Mouse (Mus musculus) left cerebral cortex, postnatal 4 days (tissue): ENCODE results near the gene Glrx5. TPM values are rescaled to one million over a fixed set of nuclear protein-coding genes. Genes with fewer than 3 reads are reported as not detected.
A peak's percentile ranks its signal among the peaks of the same experiment; 100 is the strongest.

Source experiments
- DNase-seq: peaks from one replicate; pipeline ENCODE4 v3.0.0-alpha.2; 2022
- intact Hi-C: fragments of 180-260 bp; cut with DNase I; formaldehyde crosslinking; loops from one replicate; pipeline ENCODE4 v1.15.1; 2025
- total RNA-seq, 2 experiments: library from RNA; stranded (reverse); gene quantifications; 2 replicates each; pipeline ENCODE4 v1.2.3; 2021

The Glrx5 gene
- total RNA-seq, 2 experiments from 2014 or later, result 50.6 to 56.2 TPM

GRCm38 (mm10) chr12:105029890-105030289 lies 2.6 kb upstream of the Glrx5 start:
- no peak for DNase-seq
- intact Hi-C loops, result no loop called here

GRCm38 (mm10) chr12:105031081-105032058 lies 1.1 kb upstream of the Glrx5 start:
- intact Hi-C loops, result no loop called here
- DNase-seq, result no peak

- intact Hi-C loops, result no loop called here
Measured at GRCm38 (mm10) chr12:105032832-105033775, 616 bp downstream of the Glrx5 start.

GRCm38 (mm10) chr12:105034130-105034769 lies 1.8 kb downstream of the Glrx5 start:
- no peak for DNase-seq
- intact Hi-C loops, result no loop called here

More at GRCm38 (mm10) chr12:105032832-105033775, 616 bp downstream of the Glrx5 start:
- no peak for DNase-seq

GRCm38 (mm10) chr12:105038211-105038610 lies 5.7 kb downstream of the Glrx5 start:
- DNase-seq, result no peak
- intact Hi-C loops, result no loop called here

GRCm38 (mm10) chr12:105038918-105039317 lies 6.4 kb downstream of the Glrx5 start:
- no peak for DNase-seq
- intact Hi-C loops, result no loop called here

- intact Hi-C loops, result no loop called here
- DNase-seq, result no peak
Measured at GRCm38 (mm10) chr12:105039578-105040289, 7.2 kb downstream of the Glrx5 start.

- intact Hi-C loops, result no loop called here
- no peak for DNase-seq
Measured at GRCm38 (mm10) chr12:105040950-105041349, 8.5 kb downstream of the Glrx5 start.

GRCm38 (mm10) chr12:105043081-105043480 lies 10.6 kb downstream of the Glrx5 start:
- intact Hi-C loops, result no loop called here
- DNase-seq, result no peak

- no peak for DNase-seq
- intact Hi-C loops, result no loop called here
Measured at GRCm38 (mm10) chr12:105044775-105045174, 12.3 kb downstream of the Glrx5 start.

GRCm38 (mm10) chr12:105048301-105048863 lies 15.9 kb downstream of the Glrx5 start:
- intact Hi-C loops, result no loop called here
- no peak for DNase-seq

GRCm38 (mm10) chr12:105049813-105050212 lies 17.3 kb downstream of the Glrx5 start:
- no peak for DNase-seq
- intact Hi-C loops, result no loop called here

GRCm38 (mm10) chr12:105050898-105051297 lies 18.4 kb downstream of the Glrx5 start:
- DNase-seq, result peak; percentile 66
- intact Hi-C loops, result no loop called here

GRCm38 (mm10) chr12:105054041-105054440 lies 21.6 kb downstream of the Glrx5 start:
- intact Hi-C loops, result no loop called here

GRCm38 (mm10) chr12:105055308-105055707 lies 22.8 kb downstream of the Glrx5 start:
- intact Hi-C loops, result no loop called here
- no peak for DNase-seq

More at GRCm38 (mm10) chr12:105054041-105054440, 21.6 kb downstream of the Glrx5 start:
- no peak for DNase-seq

GRCm38 (mm10) chr12:105060006-105060405 lies 27.5 kb downstream of the Glrx5 start:
- peak; percentile 38 for DNase-seq
- intact Hi-C loops, result no loop called here

- DNase-seq, result peak; percentile 40
Measured at GRCm38 (mm10) chr12:105063201-105064134, 31.0 kb downstream of the Glrx5 start.

GRCm38 (mm10) chr12:105064168-105064567 lies 31.7 kb downstream of the Glrx5 start:
- intact Hi-C loops, result no loop called here
- no peak for DNase-seq

More at GRCm38 (mm10) chr12:105063201-105064134, 31.0 kb downstream of the Glrx5 start:
- intact Hi-C loops, result no loop called here
